Mouse (Mus musculus) bone marrow macrophage, adult 2 months (primary cell): ENCODE data around the gene Gm10135. TPM values are rescaled to one million over a fixed set of nuclear protein-coding genes. Genes with fewer than 3 reads are reported as not detected.
"Not testable (repeated sequence)": the region's sequence is repeated elsewhere in the genome, so short reads cannot be mapped to it uniquely, and the experiment has no call there.

ENCODE experiments used
- H3K27ac ChIP-seq: 2 replicates; pipeline ENCODE4 v1.5.1; 2012; ENCODE audit warnings: low read depth, low read length; ENCODE audit not compliant: insufficient read depth
- H3K4me1 ChIP-seq: 2 replicates; pipeline ENCODE4 v1.6.1; 2012; ENCODE audit warnings: low read length; ENCODE audit not compliant: control insufficient read depth, insufficient read depth
- H3K4me3 ChIP-seq: 2 replicates; pipeline ENCODE4 v1.5.1; 2012; ENCODE audit warnings: mild to moderate bottlenecking, low read length, moderate library complexity; ENCODE audit not compliant: insufficient read depth
- CTCF ChIP-seq: IDR thresholded peaks from 2 replicates; pipeline ENCODE4 v1.5.1; 2012; ENCODE audit warnings: low read depth, mild to moderate bottlenecking, low read length, moderate library complexity
- POLR2A ChIP-seq: IDR thresholded peaks from 2 replicates; pipeline ENCODE4 v1.6.1; 2012; ENCODE audit warnings: mild to moderate bottlenecking, low read depth, low read length, borderline replicate concordance
- polyA plus RNA-seq: library from polyadenylated mRNA; stranded (reverse); fragments of >200 nt; gene quantifications from 2 replicates; pipeline ENCODE4 v1.2.4, GENCODE M21; 2012; ENCODE audit not compliant: missing spikeins, insufficient read depth, insufficient read length

Gm10135 gene
- polyA plus RNA-seq, result not detected in 2 replicates

DNA sequence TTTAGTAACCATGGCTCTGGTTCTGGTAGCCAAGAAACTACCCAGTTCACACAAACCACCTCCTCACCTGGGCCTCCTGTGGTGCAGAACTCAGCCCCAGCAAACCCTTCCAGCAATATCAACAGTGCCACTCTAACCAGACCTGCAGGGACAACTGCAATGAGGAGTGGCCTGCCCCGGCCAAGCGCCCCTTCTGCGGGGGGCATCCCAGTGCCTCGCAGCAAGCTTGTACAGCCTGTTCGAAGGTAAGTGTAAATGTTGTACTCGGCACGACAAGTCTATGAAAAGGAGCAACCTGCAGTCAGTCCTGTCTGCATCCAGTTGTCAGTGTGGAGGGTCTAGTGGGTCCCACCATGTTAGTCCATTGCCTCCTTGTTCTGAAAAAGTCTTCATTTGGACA lies at the start of gene Gm10135:
Gene Gm10135, minus strand, starts transcription at position 101 of the 400 bp plus-strand sequence.
- peaks cover 2% of the 10 kb centered on the region; the same call in 1 of the 2 replicates for H3K4me1 ChIP-seq
- no peak within 1 kb of the TSS for H3K27ac ChIP-seq
- no peak for TF ChIP-seq CTCF
- no peak for TF ChIP-seq POLR2A
- H3K4me3 ChIP-seq, result no peak within 1 kb of the TSS

DNA sequence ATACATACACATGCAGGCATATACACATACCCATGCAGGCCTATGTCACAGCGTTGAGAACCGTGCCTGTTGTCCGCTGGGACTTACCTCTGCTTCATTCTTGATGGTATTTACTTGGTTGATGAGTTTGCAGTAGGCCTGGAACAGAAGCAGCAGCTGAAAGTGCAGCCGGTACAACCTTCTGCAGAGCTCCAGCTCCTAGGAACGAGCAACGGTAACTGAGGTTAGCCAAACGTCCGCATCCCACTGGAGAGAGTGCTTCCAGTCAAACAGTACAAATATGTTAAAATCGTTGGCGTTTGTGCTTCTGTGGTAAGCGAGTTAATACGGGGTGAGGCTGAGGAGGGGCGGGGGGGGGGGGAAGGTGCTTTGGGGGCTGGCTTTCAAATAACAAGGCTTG lies 49.3 kb upstream of the Gm10135 start:
- Histone ChIP-seq H3K4me3 (no peak overlapping the region), H3K27ac (no peak overlapping the region), H3K4me1 (no peaks in the 10 kb centered on the region)
- TF ChIP-seq CTCF (no peak), POLR2A (no peak)

DNA sequence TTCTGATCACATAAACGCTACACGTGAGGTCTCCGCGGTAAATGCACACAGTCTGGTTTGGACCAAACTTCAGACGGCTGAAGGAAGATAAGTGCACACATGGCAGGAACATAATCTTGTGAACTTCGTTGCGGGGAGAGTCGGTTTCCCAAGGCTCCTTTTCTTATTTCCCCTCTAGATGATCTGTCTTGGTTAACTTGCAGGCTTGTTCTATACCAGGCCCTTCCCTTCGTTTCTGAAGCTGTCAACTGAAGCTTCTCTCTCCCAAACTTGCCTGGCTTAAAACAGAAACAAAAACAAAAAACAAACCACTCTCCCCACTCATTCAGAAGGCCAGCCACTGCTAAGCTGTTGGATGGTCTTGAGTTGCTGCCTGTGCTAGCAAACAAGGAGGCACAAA lies 40.2 kb upstream of the Gm10135 start:
- H3K4me3 ChIP-seq, result no peak overlapping the region
- H3K4me1 ChIP-seq, result no peaks in the 10 kb centered on the region
- TF ChIP-seq POLR2A, result no peak
- TF ChIP-seq CTCF, result no peak
- no peak overlapping the region for H3K27ac ChIP-seq

DNA sequence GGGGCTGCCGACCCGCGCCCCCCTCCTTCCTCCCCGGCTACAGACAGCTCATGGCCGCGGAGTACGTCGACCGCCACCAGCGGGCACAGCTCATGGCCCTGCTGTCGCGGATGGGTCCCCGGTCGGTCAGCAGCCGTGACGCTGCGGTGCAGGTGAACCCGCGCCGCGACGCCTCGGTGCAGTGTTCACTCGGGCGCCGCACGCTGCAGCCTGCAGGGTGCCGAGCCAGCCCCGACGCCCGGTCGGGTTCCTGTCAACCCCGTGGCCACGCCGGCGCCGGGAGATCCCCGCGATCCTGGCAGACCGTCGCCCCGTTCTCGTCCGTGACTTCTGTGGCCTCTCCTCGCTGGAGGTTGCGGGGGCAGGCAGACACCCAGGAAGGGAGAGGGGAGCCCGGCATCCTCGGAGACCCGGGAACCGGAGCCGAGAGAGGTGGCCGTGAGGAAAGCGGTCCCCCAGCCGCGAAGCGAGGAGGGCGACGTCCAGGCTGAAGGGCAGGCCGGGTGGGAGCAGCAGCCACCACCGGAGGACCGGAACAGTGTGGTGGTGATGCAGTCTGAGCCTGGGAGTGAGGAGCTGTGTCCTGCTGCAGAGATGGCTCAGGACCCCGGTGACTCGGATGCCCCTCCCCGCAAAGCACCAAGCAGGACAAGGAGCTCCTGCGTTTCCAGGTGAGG lies 39.2 kb upstream of the Gm10135 start:
- peak overlapping the region; percentile 46 for H3K4me3 ChIP-seq
- not testable (repeated sequence) for H3K27ac ChIP-seq, H3K4me1 ChIP-seq

DNA sequence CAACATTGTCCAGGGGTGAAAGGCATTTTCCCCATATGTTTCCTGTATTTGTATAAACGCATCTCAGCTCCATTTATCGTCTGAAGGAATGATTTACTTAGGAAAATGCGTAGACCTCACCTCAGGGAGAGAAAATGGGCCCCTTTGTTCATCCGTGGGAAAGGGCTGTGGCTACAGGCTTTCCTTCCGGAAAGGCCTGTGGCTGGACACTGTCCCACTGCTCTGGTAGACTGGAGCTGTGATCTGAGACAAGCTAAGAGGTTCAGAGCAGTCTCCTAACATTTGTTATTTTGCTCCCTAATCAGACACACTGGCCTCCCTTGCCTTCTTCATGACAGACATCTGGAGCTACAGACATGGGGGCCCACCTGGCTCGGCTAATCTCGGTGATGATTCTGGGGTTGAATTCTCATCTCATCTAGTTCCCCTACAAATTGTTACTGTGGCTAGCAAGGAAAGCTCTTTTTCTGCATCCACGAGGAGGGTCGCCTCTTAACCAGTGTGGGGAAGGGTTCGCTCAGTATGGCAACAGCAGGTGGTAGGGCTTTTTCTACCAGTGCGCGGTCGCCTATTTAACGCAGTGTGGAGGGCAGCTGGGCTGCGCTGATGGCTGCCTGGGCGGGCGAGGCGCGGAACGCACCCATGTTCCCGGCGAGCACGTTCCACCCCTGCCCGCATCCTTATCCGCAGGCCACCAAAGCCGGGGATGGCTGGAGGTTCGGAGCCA lies 38.5 kb upstream of the Gm10135 start:
- H3K27ac ChIP-seq, H3K4me3 ChIP-seq, H3K4me1 ChIP-seq: not testable (repeated sequence)

DNA sequence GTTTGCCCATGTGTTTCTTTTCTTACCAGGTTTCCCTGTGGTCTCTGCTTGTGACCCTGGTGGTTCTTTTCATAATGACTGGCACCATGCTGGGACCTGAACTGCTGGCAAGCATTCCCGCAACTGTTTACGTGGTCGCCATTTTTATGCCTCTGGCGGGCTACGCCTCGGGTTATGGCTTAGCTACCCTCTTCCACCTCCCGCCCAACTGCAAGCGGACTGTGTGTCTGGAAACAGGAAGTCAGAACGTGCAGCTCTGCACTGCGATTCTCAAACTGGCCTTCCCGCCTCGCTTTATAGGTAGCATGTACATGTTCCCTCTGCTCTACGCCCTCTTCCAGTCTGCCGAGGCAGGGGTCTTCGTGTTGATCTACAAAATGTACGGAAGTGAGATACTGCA lies 37.3 kb upstream of the Gm10135 start:
- not testable (repeated sequence) for H3K4me1 ChIP-seq, H3K27ac ChIP-seq, H3K4me3 ChIP-seq

DNA sequence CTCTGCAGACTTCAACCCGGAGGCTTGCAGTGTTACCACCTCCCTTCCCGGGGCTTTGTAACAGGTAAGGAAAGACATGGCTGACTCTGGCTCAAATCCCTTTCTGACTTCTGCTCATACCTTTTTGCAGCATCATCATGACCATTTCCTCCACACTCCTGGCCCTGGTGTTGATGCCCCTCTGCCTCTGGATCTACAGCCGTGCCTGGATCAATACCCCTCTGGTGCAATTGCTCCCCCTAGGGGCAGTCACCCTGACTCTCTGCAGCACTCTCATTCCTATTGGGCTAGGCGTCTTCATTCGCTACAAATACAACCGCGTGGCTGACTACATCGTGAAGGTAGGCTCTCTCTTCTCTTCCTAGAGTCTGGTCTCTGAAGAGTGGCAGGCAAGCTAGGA lies 33.7 kb upstream of the Gm10135 start:
- not testable (repeated sequence) for H3K27ac ChIP-seq, H3K4me3 ChIP-seq, H3K4me1 ChIP-seq

DNA sequence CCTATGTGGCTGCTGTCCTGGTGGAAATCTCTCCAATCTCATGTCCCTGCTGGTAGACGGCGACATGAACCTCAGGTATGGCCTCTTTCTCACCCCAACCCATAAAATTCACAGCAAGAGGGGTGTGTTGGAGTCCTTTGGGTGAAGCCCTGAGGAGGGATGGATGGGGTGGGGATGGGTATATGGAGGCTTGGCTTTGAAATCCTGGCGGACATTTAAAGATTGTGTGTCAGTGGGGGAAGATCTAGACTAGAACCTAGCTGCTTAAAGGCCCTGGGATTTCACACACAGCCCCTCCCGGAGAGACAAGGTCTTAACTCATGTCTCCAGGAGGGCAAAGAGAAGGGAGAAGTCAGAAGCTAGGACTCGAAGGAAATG lies 33.1 kb upstream of the Gm10135 start:
- Histone ChIP-seq H3K4me1 (no peaks in the 10 kb centered on the region), H3K27ac (no peak overlapping the region), H3K4me3 (no peak overlapping the region)
- TF ChIP-seq CTCF (no peak), POLR2A (no peak)

DNA sequence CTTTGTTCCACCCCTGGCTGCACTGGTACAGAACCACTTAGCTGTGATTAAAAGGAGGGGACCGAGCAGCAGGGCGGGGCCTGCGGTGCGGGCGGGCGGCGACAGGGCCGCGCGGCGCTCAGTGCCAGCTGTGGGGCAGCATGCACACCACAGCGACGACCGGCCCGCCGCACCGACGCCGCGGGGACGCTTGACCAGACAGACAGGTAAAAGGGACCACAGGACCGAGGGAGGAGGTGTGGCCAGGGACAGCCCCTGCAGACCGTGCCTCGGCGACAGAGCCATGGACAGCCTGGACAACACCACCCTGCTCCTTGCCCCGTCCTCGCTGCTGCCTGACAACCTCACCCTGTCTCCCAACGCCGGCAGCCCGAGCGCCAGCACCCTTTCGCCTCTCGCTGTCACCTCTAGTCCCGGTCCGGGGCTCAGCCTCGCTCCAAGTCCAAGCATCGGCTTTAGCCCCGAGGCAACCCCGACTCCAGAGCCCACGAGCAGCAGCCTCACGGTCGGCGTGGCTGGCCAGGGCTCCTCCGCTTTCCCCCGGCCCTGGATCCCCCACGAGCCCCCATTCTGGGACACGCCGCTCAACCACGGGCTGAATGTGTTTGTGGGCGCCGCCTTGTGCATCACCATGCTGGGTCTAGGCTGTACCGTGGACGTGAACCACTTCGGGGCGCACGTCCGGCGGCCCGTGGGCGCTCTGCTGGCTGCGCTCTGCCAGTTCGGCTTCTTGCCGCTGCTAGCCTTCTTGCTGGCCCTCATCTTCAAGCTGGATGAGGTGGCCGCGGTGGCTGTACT lies 32.5 kb upstream of the Gm10135 start, which contains the start of gene Slc10a4:
Gene Slc10a4, plus strand, starts transcription at position 100 of the 798 bp plus-strand sequence.
- no peak within 1 kb of the TSS for H3K27ac ChIP-seq
- TF ChIP-seq POLR2A, result no peak

DNA sequence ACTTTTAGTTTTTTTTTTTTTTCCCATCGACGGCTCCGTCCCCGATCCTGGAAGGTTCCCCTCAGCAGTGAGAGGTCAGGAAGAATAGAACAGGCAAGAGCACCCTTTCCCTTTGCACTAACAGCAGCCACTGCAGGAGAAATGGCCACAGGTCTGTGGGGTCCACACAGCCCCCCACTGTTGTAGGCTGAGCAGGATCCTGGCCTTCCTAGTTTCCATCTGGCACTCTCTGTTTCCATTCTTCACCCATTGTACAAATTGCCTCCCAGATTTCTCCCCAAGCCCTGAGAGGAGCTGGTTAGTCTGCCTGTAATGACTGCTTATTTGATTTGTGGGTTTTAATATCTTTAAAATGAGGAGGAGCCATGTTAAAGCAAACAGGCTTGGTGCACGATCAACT lies 29.5 kb upstream of the Gm10135 start:
- no peak for TF ChIP-seq POLR2A
- no peak for TF ChIP-seq CTCF
- H3K4me1 ChIP-seq, result no peaks in the 10 kb centered on the region
- H3K27ac ChIP-seq, result no peak overlapping the region
- H3K4me3 ChIP-seq, result no peak overlapping the region

More for the DNA sequence above, 32.5 kb upstream of the Gm10135 start, which contains the start of gene Slc10a4:
- Histone ChIP-seq H3K4me3 (peak within 1 kb of the TSS; percentile 29), H3K4me1 (no peaks in the 10 kb centered on the region)

DNA sequence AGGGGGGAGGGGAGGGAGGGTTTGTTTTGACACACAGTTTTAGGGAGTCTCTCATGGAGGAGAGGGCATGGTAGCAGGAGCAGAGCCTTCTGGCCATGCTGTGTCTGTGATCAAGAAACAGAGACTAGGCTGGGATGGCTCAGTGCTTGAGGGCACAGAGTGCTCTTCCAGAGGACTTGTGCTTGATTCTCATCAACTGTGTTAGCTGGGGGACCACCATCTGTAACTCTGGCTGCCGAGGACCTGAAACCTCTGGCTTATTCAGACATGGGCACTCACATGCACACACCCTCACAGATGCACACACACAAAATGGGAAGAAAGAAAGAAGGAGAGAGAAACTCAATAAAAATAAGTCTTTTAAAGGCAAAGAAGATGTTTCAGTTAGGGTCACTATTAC lies 24.0 kb upstream of the Gm10135 start:
- not testable (repeated sequence) for H3K4me1 ChIP-seq, H3K4me3 ChIP-seq, H3K27ac ChIP-seq
